Mouse (Mus musculus) fat pad, adult 2 months (tissue): Measurements from ENCODE around the gene Lgmn.

Source experiments
- DNase-seq: peaks from one replicate; pipeline ENCODE4 v3.0.0-alpha.2; 2011; ENCODE audit warnings: low read depth, low spot score; ENCODE audit errors: extremely low read depth

Gene Lgmn

GRCm38 (mm10) chr12:102436939-102437526 is 2.6 kb downstream of the Lgmn start:
- no peak for DNase-seq

GRCm38 (mm10) chr12:102434107-102434506 is 5.5 kb downstream of the Lgmn start:
- no peak for DNase-seq

GRCm38 (mm10) chr12:102432238-102432637 is 7.4 kb downstream of the Lgmn start:
- DNase-seq, result no peak

- no peak for DNase-seq
Observed at GRCm38 (mm10) chr12:102430228-102430627, 9.4 kb downstream of the Lgmn start.

GRCm38 (mm10) chr12:102429656-102430055 is 10.0 kb downstream of the Lgmn start:
- DNase-seq, result no peak

- DNase-seq, result no peak
Observed at GRCm38 (mm10) chr12:102426285-102426684, 13.3 kb downstream of the Lgmn start.

GRCm38 (mm10) chr12:102425048-102425578 is 14.5 kb downstream of the Lgmn start:
- DNase-seq, result no peak

GRCm38 (mm10) chr12:102424456-102424855 is 15.2 kb downstream of the Lgmn start:
- no peak for DNase-seq

GRCm38 (mm10) chr12:102423625-102424024 is 16.0 kb downstream of the Lgmn start:
- DNase-seq, result no peak

- no peak for DNase-seq
Observed at GRCm38 (mm10) chr12:102422623-102423320, 16.8 kb downstream of the Lgmn start.

- no peak for DNase-seq
Observed at GRCm38 (mm10) chr12:102422065-102422464, 17.5 kb downstream of the Lgmn start.

GRCm38 (mm10) chr12:102420168-102420890 is 19.3 kb downstream of the Lgmn start:
- DNase-seq, result no peak

GRCm38 (mm10) chr12:102419544-102419943 is 20.1 kb downstream of the Lgmn start:
- DNase-seq, result no peak

GRCm38 (mm10) chr12:102417701-102418100 is 21.9 kb downstream of the Lgmn start:
- DNase-seq, result no peak

- no peak for DNase-seq
Observed at GRCm38 (mm10) chr12:102416955-102417510, 22.6 kb downstream of the Lgmn start.

- DNase-seq, result no peak
Observed at GRCm38 (mm10) chr12:102416391-102416837, 23.2 kb downstream of the Lgmn start.

GRCm38 (mm10) chr12:102414686-102415085 is 24.9 kb downstream of the Lgmn start:
- DNase-seq, result no peak

- DNase-seq, result no peak
Observed at GRCm38 (mm10) chr12:102413171-102413570, 26.4 kb downstream of the Lgmn start.

GRCm38 (mm10) chr12:102398588-102398987 is 41.0 kb downstream of the Lgmn start:
- peak; percentile 36 for DNase-seq

GRCm38 (mm10) chr12:102395998-102396991 is 43.3 kb downstream of the Lgmn start:
- no peak for DNase-seq
